Mouse (Mus musculus) kidney, postnatal 14 days (tissue): ENCODE results near the gene Zfp326.
A peak's percentile ranks its signal among the peaks of the same experiment; 100 is the strongest.

ENCODE experiments used
- DNase-seq: peaks from one replicate; pipeline ENCODE4 v3.0.0; 2022; ENCODE audit warnings: mixed read lengths

Gene Zfp326

GRCm38 (mm10) chr5:105867841-105868447 lies 8.4 kb upstream of the Zfp326 start:
- DNase-seq, result peak; percentile 82

DNA sequence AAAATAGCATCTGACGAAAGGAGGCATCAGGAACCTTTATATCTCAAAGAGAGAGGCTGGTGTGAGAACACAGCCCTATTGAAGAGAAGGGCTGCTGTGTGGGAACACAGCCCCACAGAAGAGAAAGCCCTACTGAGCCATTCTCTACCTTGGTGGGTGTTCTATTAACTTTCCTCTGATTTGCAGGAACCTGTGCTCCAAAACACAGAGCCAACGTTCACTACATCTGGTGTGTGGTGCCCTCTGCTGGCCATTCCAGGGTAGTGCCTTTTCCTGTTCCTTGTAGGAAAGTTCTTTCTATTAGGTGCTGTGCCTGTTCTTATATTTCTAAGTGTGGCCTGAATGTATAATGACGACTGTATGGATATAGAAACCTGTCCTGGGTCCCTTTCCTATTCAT lies 7.8 kb upstream of the Zfp326 start:
- peak; percentile 86 for DNase-seq

GRCm38 (mm10) chr5:105869739-105870138 lies 6.6 kb upstream of the Zfp326 start:
- DNase-seq, result no peak

DNA sequence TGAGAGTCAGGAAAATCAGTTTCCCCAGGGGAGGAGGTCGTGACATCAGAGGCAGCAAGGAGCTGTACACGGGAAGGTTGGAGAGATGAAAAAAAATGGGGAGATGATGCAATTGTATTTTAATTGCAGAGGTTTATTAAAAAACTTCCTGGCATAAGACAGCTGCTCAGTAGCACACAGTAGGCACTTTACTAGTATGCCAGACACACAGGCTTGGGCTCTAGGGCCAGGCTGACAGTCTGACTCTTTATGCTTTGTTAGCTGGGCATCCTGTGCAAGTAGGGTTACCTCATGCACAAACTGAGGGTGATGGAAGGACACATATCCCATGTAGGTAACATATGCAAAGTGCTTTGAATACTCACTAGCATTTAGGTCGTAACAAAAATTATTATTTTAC lies 5.2 kb upstream of the Zfp326 start:
- DNase-seq, result no peak

DNA sequence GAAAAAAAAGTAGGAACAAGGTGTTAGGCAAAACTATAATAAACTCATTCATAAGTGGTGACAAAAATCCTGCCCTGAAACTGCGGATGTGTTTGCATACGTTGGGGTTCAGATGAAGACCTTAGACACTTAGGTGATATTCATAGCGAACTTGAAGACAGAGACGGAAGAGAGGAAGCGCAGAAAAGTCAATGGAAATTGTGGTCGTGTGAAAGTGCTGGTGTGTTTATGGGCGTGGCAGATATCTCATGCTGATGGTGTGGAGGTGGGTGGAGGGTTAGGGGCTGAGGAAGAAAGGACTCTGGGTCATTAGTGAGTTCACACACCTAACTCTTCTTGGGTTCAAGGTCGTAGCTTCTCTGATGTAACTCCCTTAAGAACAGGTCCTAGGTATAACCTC lies 4.2 kb upstream of the Zfp326 start:
- no peak for DNase-seq

DNA sequence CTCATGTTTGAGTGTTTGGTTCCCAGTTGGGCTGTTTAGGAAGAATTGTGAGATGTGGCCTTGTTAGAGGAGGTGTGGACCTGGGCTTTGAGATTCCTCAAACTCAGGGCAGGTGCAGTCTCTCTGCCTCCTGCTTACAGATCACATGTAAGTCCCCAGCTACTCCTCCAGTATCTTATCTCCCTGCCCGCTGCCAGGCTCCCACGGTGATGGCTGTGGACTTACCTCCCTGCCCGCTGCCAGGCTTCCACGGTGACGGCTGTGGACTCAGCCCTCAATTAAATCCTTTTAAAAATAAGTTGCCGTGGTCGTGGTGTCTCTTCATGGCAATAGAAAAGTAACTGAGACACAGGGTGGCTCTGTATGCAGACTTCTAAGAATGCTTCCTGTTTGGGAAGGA lies 3.4 kb upstream of the Zfp326 start:
- no peak for DNase-seq

- DNase-seq, result no peak
Measured at GRCm38 (mm10) chr5:105873774-105874173, 2.6 kb upstream of the Zfp326 start.

DNA sequence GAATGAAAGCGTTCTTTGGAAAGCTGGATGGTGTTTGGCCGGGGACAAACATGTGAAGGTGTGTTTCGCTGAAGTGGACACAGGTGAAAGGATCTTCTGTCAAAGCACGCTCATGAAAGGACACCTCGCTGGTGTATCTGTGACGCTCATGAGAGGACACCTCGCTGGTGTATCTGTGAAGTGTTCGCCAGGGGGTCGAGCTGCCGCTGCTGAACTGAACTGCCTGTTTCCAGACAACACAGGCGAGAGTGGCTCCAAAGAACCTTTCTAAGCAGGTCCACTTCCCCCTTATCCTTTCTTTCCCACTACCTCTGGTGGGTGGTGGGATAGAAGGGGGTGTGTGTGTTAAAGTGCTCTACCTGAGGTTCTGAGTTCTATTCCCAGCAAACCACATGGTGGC lies 1.9 kb upstream of the Zfp326 start:
- no peak for DNase-seq

- DNase-seq, result no peak
Measured at GRCm38 (mm10) chr5:105876925-105877774, 785 bp downstream of the Zfp326 start.

- DNase-seq, result no peak
Measured at GRCm38 (mm10) chr5:105887317-105887716, 11.0 kb downstream of the Zfp326 start.

DNA sequence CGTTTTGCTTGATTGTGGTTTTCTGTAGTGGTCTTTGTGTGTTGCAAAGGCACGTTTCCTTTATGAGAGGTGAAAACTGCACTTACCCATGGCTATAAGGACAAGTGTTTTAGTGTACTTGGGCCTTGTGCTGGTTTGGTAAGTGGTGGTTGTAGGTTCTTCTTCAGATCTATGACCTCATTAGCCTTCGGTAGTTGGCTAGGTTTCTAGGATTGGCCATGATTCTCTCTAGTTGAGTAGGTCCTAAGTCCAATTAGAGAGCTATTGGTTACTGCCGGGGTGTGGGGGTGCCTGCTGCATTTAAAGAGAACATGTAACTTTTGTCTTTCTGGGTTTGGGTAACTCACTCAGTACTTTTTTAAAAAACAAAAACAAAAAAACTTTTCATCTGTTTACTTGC lies 21.8 kb downstream of the Zfp326 start:
- DNase-seq, result no peak

DNA sequence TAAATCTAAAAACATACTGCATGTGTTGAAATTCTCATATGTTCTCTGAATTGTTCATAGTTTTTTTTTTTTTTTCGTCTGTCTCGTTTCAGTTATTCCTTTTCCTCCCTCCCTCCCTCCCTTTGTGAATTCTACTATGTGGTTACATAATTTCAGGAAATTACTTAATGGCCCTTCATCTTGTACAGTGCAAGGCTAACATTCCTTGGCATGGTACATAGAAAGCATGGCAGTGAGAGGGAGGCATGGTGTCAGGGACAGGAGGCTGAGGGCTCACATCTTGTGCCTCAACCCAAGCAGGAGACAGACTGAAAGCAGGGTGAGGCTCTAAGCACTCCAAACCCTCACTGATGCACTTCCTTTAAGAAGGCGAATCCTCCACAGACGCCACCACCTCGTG lies 32.8 kb downstream of the Zfp326 start:
- no peak for DNase-seq

- no peak for DNase-seq
Measured at GRCm38 (mm10) chr5:105909671-105910070, 33.3 kb downstream of the Zfp326 start.

GRCm38 (mm10) chr5:105911498-105911897 lies 35.1 kb downstream of the Zfp326 start:
- DNase-seq, result no peak

- no peak for DNase-seq
Measured at GRCm38 (mm10) chr5:105917398-105917797, 41.0 kb downstream of the Zfp326 start.

DNA sequence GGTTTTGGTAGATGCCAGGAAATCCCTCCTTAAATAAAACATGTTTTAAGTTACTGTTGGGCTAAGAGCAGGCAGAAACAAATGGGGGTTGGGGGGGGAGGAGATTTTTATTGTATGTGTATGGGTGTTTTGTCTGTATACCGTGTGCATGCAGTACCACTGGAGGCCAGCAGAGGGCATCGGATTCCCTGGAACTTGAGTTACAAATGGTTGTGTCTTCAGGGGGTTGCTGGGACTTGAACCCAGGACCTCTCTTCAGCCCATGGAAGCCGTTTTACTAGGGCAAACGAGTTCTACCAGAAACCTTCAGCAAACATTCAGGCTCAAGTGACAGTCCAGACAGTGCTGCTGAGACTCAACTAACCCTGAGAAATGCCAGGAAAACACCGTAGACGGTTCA lies 41.9 kb downstream of the Zfp326 start:
- DNase-seq, result no peak

DNA sequence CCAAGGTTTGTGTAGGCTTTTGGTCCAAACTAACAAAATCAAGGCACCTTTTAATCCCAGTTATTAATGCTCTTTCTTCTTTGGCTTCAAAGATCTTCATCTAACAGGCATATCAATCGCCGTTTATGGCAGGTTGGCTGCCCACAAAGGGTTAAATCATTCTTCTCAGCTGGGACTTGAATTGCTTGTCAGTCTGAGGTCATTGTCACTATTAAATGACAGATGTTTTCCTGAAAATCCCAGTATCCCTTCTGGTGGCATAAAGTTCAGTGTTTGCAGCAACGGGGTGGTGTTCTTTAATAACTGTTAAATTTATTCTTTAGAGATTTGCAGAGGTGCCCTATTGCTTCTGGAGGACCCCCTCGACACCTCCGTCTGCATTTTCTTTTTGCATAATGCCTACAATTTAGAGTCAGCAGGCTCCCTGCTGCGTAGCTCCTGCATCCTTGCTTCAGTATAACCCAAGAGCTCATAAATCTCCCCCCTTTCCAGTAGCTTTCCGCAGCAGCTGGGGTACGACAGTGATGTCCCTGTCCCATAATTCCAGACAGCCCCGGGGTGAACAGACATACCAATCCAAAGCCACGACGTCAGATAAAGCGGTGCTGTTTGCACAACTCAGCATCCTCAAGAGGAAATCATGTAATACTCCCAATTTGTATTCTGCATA lies 46.6 kb downstream of the Zfp326 start:
- peak; percentile 42 for DNase-seq

- DNase-seq, result no peak
Measured at GRCm38 (mm10) chr5:105924347-105924746, 48.0 kb downstream of the Zfp326 start.

- no peak for DNase-seq
Measured at GRCm38 (mm10) chr5:105925568-105926255, 49.3 kb downstream of the Zfp326 start.

DNA sequence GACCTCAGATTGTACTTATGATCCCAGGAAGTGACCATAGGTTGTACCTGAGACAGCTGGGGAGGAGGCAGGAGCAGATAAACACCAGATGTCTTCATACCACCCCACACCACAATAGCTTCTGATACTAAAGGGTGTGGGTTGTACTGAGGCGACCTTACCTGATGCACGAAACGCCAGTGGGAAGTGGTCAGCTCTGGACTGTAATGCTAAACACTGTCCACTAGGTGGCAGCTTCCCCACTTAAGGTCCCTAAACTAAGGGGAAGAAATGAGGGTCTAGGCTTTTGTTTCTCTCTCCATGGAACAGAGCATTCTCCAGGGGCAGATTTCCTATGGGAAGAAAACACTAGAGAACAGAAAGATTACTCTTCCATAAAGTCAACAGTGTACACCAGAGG lies 53.9 kb downstream of the Zfp326 start:
- DNase-seq, result no peak

GRCm38 (mm10) chr5:105932392-105932791 lies 56.0 kb downstream of the Zfp326 start:
- no peak for DNase-seq

- DNase-seq, result peak; percentile 54
Measured at GRCm38 (mm10) chr5:105941951-105942350, 65.6 kb downstream of the Zfp326 start.
